ENCODE assay signal across 14 mouse cellular contexts in the genomic region with DNA sequence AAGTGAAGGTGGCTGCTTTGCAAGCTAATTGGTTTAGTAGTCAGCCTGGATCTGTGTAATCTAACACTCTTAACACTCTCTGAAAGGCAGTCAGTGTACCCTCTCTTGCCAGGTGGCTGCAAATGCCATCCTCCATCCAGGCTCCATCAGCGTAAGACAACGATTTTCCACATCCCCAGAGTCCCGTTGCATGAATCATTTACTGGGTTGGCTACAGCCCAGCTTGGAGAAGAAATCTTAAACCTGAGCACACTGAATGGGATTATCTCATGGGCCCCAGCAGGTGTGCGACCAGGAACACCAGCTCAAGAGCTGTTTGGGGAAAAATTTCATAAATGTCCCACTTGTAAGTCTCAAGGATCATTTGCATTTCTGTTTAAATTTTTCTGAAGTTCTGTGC. TPM values are rescaled to one million over a fixed set of nuclear protein-coding genes. Genes with fewer than 3 reads are reported as not detected.
A peak's percentile ranks its signal among the peaks of the same experiment; 100 is the strongest.
DNase-seq lines count a peak whose midpoint lies in the region; ATAC-seq and TF ChIP-seq lines count a peak whose summit lies in the region.
"Had no signal": no experiment of that assay in that cellular context is flagged by ENCODE, and none has a peak within 500 bp of the region (broad histone marks: within the 10 kb centered on the region; RNA-seq: fewer than 3 reads in every experiment).

No protein-coding gene starts in this region.

- whole genome bisulfite sequencing in cerebellum, adult 2 months = 18% methylated on average over 4 of the region's 4 CpGs
- WGBS in lung, embryonic 15.5 days = 61% methylated on average over 4 of the region's 4 CpGs
- 47% methylated on average over 4 of the region's 4 CpGs for WGBS in hindbrain, embryonic 16.5 days
- 74% methylated on average over 4 of the region's 4 CpGs for WGBS in heart, embryonic 12.5 days

- DNase-seq in cerebellum, adult 2 months = peak; percentile 36 to 65
- DNase-seq in lung, postnatal 4 days = no peak
- peak; percentile 69 for DNase-seq in brain, adult 2 months (ENCODE audit: low read depth, low spot score)
- DNase-seq in thymus, postnatal 25 days = no peak
- DNase-seq: adrenal gland, adult 2 months; B cell, adult 2 months; gastrocnemius, postnatal 25 days; kidney, adult 2 months had no signal

- TF ChIP-seq CTCF in cerebellum, adult 2 months (IDR thresholded peaks at IDR 0.05; ENCODE audit: borderline replicate concordance, insufficient read depth, low read depth, low read length) = no peak

- no peak overlapping the region for H3K4me3 ChIP-seq in cerebellum, adult 2 months (replicated peaks; ENCODE audit: insufficient read depth, low read depth, low read length)
- no peak overlapping the region for H3K4me3 ChIP-seq in lung, embryonic 15.5 days
- H3K4me3 ChIP-seq in hindbrain, embryonic 16.5 days (ENCODE audit: low read length) = no peak overlapping the region
- no peak overlapping the region for H3K4me3 ChIP-seq in heart, embryonic 12.5 days
- H3K4me3 ChIP-seq: limb, embryonic 12.5 days had no signal

- H3K27me3 ChIP-seq in cerebellum, adult 2 months (ENCODE audit: control insufficient read depth, insufficient read depth, low read length) = no peaks in the 10 kb centered on the region
- no peaks in the 10 kb centered on the region for H3K27me3 ChIP-seq in lung, embryonic 15.5 days
- no peaks in the 10 kb centered on the region for H3K27me3 ChIP-seq in hindbrain, embryonic 16.5 days (replicated peaks; ENCODE audit: control insufficient read depth, insufficient read depth, low read length)
- H3K27me3 ChIP-seq in heart, embryonic 12.5 days (replicated peaks) = no peaks in the 10 kb centered on the region
- H3K27me3 ChIP-seq: limb, embryonic 12.5 days had no signal

- no peaks in the 10 kb centered on the region; the same call in 1 of the 2 replicates for H3K4me1 ChIP-seq in cerebellum, adult 2 months (ENCODE audit: control insufficient read depth, insufficient read depth, low read length)
- H3K4me1 ChIP-seq in lung, embryonic 15.5 days = no peaks in the 10 kb centered on the region
- H3K4me1 ChIP-seq in hindbrain, embryonic 16.5 days (ENCODE audit: control insufficient read depth, insufficient read depth, low read depth, low read length) = no peaks in the 10 kb centered on the region; the same call in 1 of the 2 replicates
- no peaks in the 10 kb centered on the region for H3K4me1 ChIP-seq in heart, embryonic 12.5 days (replicated peaks)
- H3K4me1 ChIP-seq: limb, embryonic 12.5 days had no signal

- TF ChIP-seq POLR2A in cerebellum, adult 2 months (IDR thresholded peaks at IDR 0.05; ENCODE audit: borderline replicate concordance, insufficient read depth, low read length) = no peak

- H3K27ac ChIP-seq in cerebellum, adult 2 months (ENCODE audit: insufficient read depth, low read length) = no peak overlapping the region
- H3K27ac ChIP-seq in lung, embryonic 15.5 days = peak overlapping the region; percentile 29
- peak overlapping the region; percentile 56; the same call in 1 of the 2 replicates for H3K27ac ChIP-seq in hindbrain, embryonic 16.5 days (ENCODE audit: low read depth, low read length)
- H3K27ac ChIP-seq in heart, embryonic 12.5 days (ENCODE audit: poor library complexity, severe bottlenecking) = no peak overlapping the region
- H3K27ac ChIP-seq: limb, embryonic 12.5 days; macrophage had no signal

- ATAC-seq in cerebellum, adult (ENCODE audit: insufficient number of reproducible peaks, low FRiP score, low TSS enrichment) = no peak
- peak; percentile 48; the same call in 1 of the 2 replicates for ATAC-seq in lung, embryonic 15.5 days (ENCODE audit: borderline replicate concordance, extremely low read depth, low FRiP score, low TSS enrichment)
- ATAC-seq in hindbrain, embryonic 16.5 days = peak; percentile 57
- no peak for ATAC-seq in heart, embryonic 12.5 days (ENCODE audit: insufficient number of reproducible peaks, low FRiP score)

- H3K9me3 ChIP-seq in lung, embryonic 15.5 days = no peaks in the 10 kb centered on the region
- H3K9me3 ChIP-seq in hindbrain, embryonic 16.5 days (ENCODE audit: control insufficient read depth, low read length) = no peaks in the 10 kb centered on the region
- no peaks in the 10 kb centered on the region for H3K9me3 ChIP-seq in heart, embryonic 12.5 days (replicated peaks)
- H3K9me3 ChIP-seq: limb, embryonic 12.5 days had no signal

- no peaks in the 10 kb centered on the region for H3K36me3 ChIP-seq in lung, embryonic 15.5 days
- peaks cover 8% of the 10 kb centered on the region for H3K36me3 ChIP-seq in hindbrain, embryonic 16.5 days (ENCODE audit: control insufficient read depth, insufficient read depth, low read length)
- H3K36me3 ChIP-seq in heart, embryonic 12.5 days = no peaks in the 10 kb centered on the region
- H3K36me3 ChIP-seq: limb, embryonic 12.5 days had no signal

- no peak overlapping the region for H3K9ac ChIP-seq in lung, embryonic 15.5 days
- H3K9ac ChIP-seq in hindbrain, embryonic 16.5 days (ENCODE audit: low read depth, low read length) = no peak overlapping the region
- H3K9ac ChIP-seq in heart, embryonic 12.5 days = no peak overlapping the region
- H3K9ac ChIP-seq: limb, embryonic 12.5 days had no signal

- H3K4me2 ChIP-seq in lung, embryonic 15.5 days = no peak overlapping the region
- H3K4me2 ChIP-seq in hindbrain, embryonic 16.5 days (ENCODE audit: low read length) = no peak overlapping the region
- H3K4me2 ChIP-seq in heart, embryonic 12.5 days = no peak overlapping the region
- H3K4me2 ChIP-seq: limb, embryonic 12.5 days had no signal

RNA-seq across cellular contexts. Expression of gene Pid1, which starts 23.6 kb away (rescaled TPM):
- 22.0 and 26.1 TPM in 2 replicates for polyA plus RNA-seq in cerebellum, adult 2 months (2012; rRNA removed)
- polyA plus RNA-seq in lung, embryonic 15.5 days (2015; fragmentation: Nextera tagmentation; extraction: Ambion mirVana) = 8.2 and 10.9 TPM in 2 replicates
- 105 and 107 TPM in 2 replicates for polyA plus RNA-seq in hindbrain, embryonic 16.5 days (2015; fragmentation: Nextera tagmentation; extraction: Ambion mirVana)
- 7.6 and 8.5 TPM in 2 replicates for polyA plus RNA-seq in heart, embryonic 12.5 days (2016; fragmentation: Nextera tagmentation; extraction: Ambion mirVana)

Comparison
In these comparisons a context has a peak if more than half of its experiments do, and no peak if none do; other contexts are left out.
1. DNase-seq: peak in cerebellum, adult 2 months (2 of 2) and brain, adult 2 months (single experiment); none in lung, postnatal 4 days (0 of 2) and thymus, postnatal 25 days (single experiment).
2. H3K27ac ChIP-seq: peak in lung, embryonic 15.5 days (single experiment) and hindbrain, embryonic 16.5 days (single experiment); none in cerebellum, adult 2 months (single experiment) and heart, embryonic 12.5 days (single experiment).
3. ATAC-seq: peak in lung, embryonic 15.5 days (single experiment) and hindbrain, embryonic 16.5 days (single experiment); none in cerebellum, adult (single experiment) and heart, embryonic 12.5 days (single experiment).